Mouse (Mus musculus): ENCODE results near the gene Oxsr1. TPM values are rescaled to one million over a fixed set of nuclear protein-coding genes. Genes with fewer than 3 reads are reported as not detected.
"Not testable (repeated sequence)": the region's sequence is repeated elsewhere in the genome, so short reads cannot be mapped to it uniquely, and the experiment has no call there.

Oxsr1 gene
- polyA plus RNA-seq, 1 experiment from 2014 or later, result 13.5 TPM

DNA sequence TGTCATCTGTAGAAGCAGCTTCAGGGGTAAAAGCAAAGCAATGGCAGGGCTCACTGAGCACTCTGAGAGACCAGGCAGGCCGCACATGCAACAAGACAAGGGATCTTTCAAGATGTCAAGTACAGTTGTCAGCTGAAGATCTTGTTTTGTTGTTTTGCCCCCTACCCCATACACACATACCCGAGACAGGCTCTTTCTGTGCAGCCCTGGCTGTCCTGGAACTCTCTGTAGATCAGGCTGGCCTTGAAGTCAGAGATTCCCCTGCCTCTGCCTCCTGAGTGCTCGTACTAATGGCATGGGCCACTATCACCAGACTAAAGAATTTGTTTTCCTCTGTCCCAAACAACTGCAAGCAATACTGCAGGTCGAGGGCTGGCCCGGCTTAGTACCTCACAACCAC lies 44.2 kb downstream of the Oxsr1 start:
- Histone ChIP-seq H3K9me3 (ENCODE audit: control insufficient read depth, low read length) (no peaks in the 10 kb centered on the region), H3K27ac (replicated peaks; ENCODE audit: low read depth, low read length) (no peak overlapping the region), H3K9ac (ENCODE audit: low read length) (no peak overlapping the region), H3K4me2 (ENCODE audit: low read depth, severe bottlenecking) (no peak overlapping the region), H3K36me3 (ENCODE audit: control insufficient read depth, insufficient read depth, low read length) (no peaks in the 10 kb centered on the region), H3K4me3 (ENCODE audit: low read depth, low read length) (no peak overlapping the region), H3K27me3 (ENCODE audit: control insufficient read depth, insufficient read depth, low read length) (no peaks in the 10 kb centered on the region), H3K4me1 (ENCODE audit: control insufficient read depth, insufficient read depth, low read length) (no peaks in the 10 kb centered on the region)
- 95% methylated on average over 5 of the region's 5 CpGs for WGBS
- DNase-seq (ENCODE audit: low spot score), result no peak
- ATAC-seq (ENCODE audit: insufficient number of reproducible peaks, low FRiP score, low TSS enrichment, low read depth), result no peak

DNA sequence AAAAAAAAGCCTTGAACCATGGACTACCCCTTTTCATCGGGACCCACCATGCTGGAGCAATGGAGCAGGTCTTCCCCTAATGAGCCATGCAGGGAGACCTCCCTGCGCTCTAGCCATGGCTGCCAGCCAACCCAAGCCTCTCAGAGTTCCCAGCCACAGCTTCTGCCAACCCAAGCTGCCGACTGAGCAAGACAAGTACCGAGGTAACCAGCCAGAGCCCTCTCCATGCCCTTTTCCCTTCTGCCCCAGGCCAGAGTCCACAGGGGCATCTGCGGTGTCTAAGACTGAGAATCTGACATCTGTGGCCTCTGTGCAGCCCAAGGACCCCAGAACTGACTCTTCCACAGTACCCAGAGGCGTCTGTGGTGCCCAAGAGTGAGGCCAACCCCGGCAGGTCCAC lies 45.9 kb downstream of the Oxsr1 start:
- Histone ChIP-seq H3K9ac (ENCODE audit: low read length) (no peak overlapping the region), H3K9me3 (ENCODE audit: control insufficient read depth, low read length) (no peaks in the 10 kb centered on the region), H3K4me1 (ENCODE audit: control insufficient read depth, insufficient read depth, low read length) (no peaks in the 10 kb centered on the region), H3K4me3 (ENCODE audit: low read depth, low read length) (no peak overlapping the region), H3K4me2 (ENCODE audit: low read depth, severe bottlenecking) (no peak overlapping the region), H3K36me3 (ENCODE audit: control insufficient read depth, insufficient read depth, low read length) (no peaks in the 10 kb centered on the region), H3K27me3 (ENCODE audit: control insufficient read depth, insufficient read depth, low read length) (no peaks in the 10 kb centered on the region), H3K27ac (replicated peaks; ENCODE audit: low read depth, low read length) (no peak overlapping the region)
- 90% methylated on average over 7 of the region's 7 CpGs for WGBS
- DNase-seq (ENCODE audit: low spot score) (no peak), ATAC-seq (ENCODE audit: insufficient number of reproducible peaks, low FRiP score, low TSS enrichment, low read depth) (no peak)

DNA sequence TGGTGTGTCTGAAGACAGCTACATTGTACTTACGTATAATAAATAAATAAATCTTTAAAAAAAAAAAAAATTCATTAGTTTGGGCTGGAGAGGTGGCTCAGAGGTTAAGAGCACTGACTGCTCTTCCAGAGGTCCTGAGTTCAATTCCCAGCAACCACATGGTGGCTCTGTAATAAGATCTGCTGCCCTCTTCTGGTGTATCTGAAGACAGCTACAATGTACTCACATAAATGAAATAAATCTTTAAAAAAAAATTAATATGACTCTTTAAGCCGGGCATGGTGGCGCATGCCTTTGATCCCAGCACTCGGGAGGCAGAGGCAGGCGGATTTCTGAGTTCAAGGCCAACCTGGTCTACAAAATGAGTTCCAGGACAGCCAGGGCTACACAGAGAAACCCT lies 47.4 kb downstream of the Oxsr1 start:
- H3K4me1 ChIP-seq (ENCODE audit: control insufficient read depth, insufficient read depth, low read length); H3K27me3 ChIP-seq (ENCODE audit: control insufficient read depth, insufficient read depth, low read length); H3K9ac ChIP-seq (ENCODE audit: low read length); H3K4me2 ChIP-seq (ENCODE audit: low read depth, severe bottlenecking); DNase-seq (ENCODE audit: low spot score); ATAC-seq (ENCODE audit: insufficient number of reproducible peaks, low FRiP score, low TSS enrichment, low read depth); H3K27ac ChIP-seq (replicated peaks; ENCODE audit: low read depth, low read length); H3K4me3 ChIP-seq (ENCODE audit: low read depth, low read length); H3K36me3 ChIP-seq (ENCODE audit: control insufficient read depth, insufficient read depth, low read length); H3K9me3 ChIP-seq (ENCODE audit: control insufficient read depth, low read length): not testable (repeated sequence)
- 94% methylated on average over 5 of the region's 5 CpGs for WGBS

- H3K9me3 ChIP-seq (ENCODE audit: control insufficient read depth, low read length), result no peaks in the 10 kb centered on the region
- WGBS, result 89% methylated on average over 4 of the region's 4 CpGs
- no peak overlapping the region for H3K4me3 ChIP-seq (ENCODE audit: low read depth, low read length)
- DNase-seq (ENCODE audit: low spot score), result no peak
- no peaks in the 10 kb centered on the region for H3K36me3 ChIP-seq (ENCODE audit: control insufficient read depth, insufficient read depth, low read length)
- no peaks in the 10 kb centered on the region for H3K27me3 ChIP-seq (ENCODE audit: control insufficient read depth, insufficient read depth, low read length)
- no peak overlapping the region for H3K9ac ChIP-seq (ENCODE audit: low read length)
- H3K4me2 ChIP-seq (ENCODE audit: low read depth, severe bottlenecking), result no peak overlapping the region
- ATAC-seq (ENCODE audit: insufficient number of reproducible peaks, low FRiP score, low TSS enrichment, low read depth), result no peak
- no peaks in the 10 kb centered on the region for H3K4me1 ChIP-seq (ENCODE audit: control insufficient read depth, insufficient read depth, low read length)
- no peak overlapping the region for H3K27ac ChIP-seq (replicated peaks; ENCODE audit: low read depth, low read length)
These were observed 50.7 kb downstream of the Oxsr1 start for GRCm38 (mm10) chr9:119271496-119271895.

DNA sequence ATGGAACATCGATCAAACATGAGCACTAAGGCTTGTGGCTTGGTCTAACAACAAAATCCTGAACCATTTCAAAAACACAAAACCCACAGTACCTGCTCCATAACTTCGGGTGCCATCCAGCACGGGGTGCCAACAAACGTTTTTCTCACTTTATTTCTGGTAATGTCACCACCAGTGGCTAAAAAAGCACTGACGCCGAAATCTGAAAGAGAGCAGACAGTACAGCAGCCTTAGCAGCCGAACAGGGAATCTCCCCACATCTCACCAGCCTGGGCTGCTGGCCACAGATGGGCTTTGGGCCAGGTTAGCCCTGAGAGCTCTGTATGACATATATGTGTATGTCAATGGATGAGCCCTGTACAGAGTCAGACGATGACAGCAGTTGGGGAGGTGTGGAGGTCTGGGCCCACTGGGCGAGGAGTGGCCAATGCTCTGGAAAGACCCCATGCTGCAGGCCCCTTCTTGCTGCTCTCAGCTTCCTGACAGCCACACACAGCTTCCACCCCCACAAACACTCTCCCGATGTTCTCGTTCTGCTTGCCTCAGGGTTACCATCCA lies 53.6 kb downstream of the Oxsr1 start:
- Histone ChIP-seq H3K27me3 (ENCODE audit: control insufficient read depth, insufficient read depth, low read length) (no peaks in the 10 kb centered on the region), H3K4me1 (ENCODE audit: control insufficient read depth, insufficient read depth, low read length) (no peaks in the 10 kb centered on the region), H3K27ac (replicated peaks; ENCODE audit: low read depth, low read length) (no peak overlapping the region), H3K4me3 (ENCODE audit: low read depth, low read length) (no peak overlapping the region), H3K4me2 (ENCODE audit: low read depth, severe bottlenecking) (no peak overlapping the region), H3K9me3 (ENCODE audit: control insufficient read depth, low read length) (no peaks in the 10 kb centered on the region), H3K9ac (ENCODE audit: low read length) (no peak overlapping the region), H3K36me3 (ENCODE audit: control insufficient read depth, insufficient read depth, low read length) (no peaks in the 10 kb centered on the region)
- no peak for DNase-seq (ENCODE audit: low spot score)
- ATAC-seq (ENCODE audit: insufficient number of reproducible peaks, low FRiP score, low TSS enrichment, low read depth), result no peak
- 94% methylated on average over 11 of the region's 11 CpGs for WGBS

GRCm38 (mm10) chr9:119268120-119268519 lies 54.1 kb downstream of the Oxsr1 start:
- WGBS, result 84% methylated on average over 6 of the region's 6 CpGs

GRCm38 (mm10) chr9:119266121-119266395 lies 56.2 kb downstream of the Oxsr1 start:
- H3K4me2 ChIP-seq (ENCODE audit: low read depth, severe bottlenecking); H3K36me3 ChIP-seq (ENCODE audit: control insufficient read depth, insufficient read depth, low read length); ATAC-seq (ENCODE audit: insufficient number of reproducible peaks, low FRiP score, low TSS enrichment, low read depth); H3K27ac ChIP-seq (replicated peaks; ENCODE audit: low read depth, low read length); DNase-seq (ENCODE audit: low spot score); H3K4me3 ChIP-seq (ENCODE audit: low read depth, low read length); H3K4me1 ChIP-seq (ENCODE audit: control insufficient read depth, insufficient read depth, low read length); H3K9me3 ChIP-seq (ENCODE audit: control insufficient read depth, low read length); H3K27me3 ChIP-seq (ENCODE audit: control insufficient read depth, insufficient read depth, low read length); H3K9ac ChIP-seq (ENCODE audit: low read length): not testable (repeated sequence)
- 95% methylated on average over 5 of the region's 5 CpGs for WGBS

More at GRCm38 (mm10) chr9:119268120-119268519, 54.1 kb downstream of the Oxsr1 start:
- H3K4me1 ChIP-seq (ENCODE audit: control insufficient read depth, insufficient read depth, low read length), result no peaks in the 10 kb centered on the region
- no peaks in the 10 kb centered on the region for H3K36me3 ChIP-seq (ENCODE audit: control insufficient read depth, insufficient read depth, low read length)
- ATAC-seq (ENCODE audit: insufficient number of reproducible peaks, low FRiP score, low TSS enrichment, low read depth), result no peak
- no peak overlapping the region for H3K4me3 ChIP-seq (ENCODE audit: low read depth, low read length)
- H3K4me2 ChIP-seq (ENCODE audit: low read depth, severe bottlenecking), result no peak overlapping the region
- no peak for DNase-seq (ENCODE audit: low spot score)
- H3K9me3 ChIP-seq (ENCODE audit: control insufficient read depth, low read length), result no peaks in the 10 kb centered on the region
- H3K27ac ChIP-seq (replicated peaks; ENCODE audit: low read depth, low read length), result no peak overlapping the region
- H3K27me3 ChIP-seq (ENCODE audit: control insufficient read depth, insufficient read depth, low read length), result no peaks in the 10 kb centered on the region
- H3K9ac ChIP-seq (ENCODE audit: low read length), result no peak overlapping the region

- not testable (repeated sequence) for H3K27me3 ChIP-seq (ENCODE audit: control insufficient read depth, insufficient read depth, low read length); H3K4me3 ChIP-seq (ENCODE audit: low read depth, low read length); H3K4me2 ChIP-seq (ENCODE audit: low read depth, severe bottlenecking); H3K9me3 ChIP-seq (ENCODE audit: control insufficient read depth, low read length); H3K27ac ChIP-seq (replicated peaks; ENCODE audit: low read depth, low read length); ATAC-seq (ENCODE audit: insufficient number of reproducible peaks, low FRiP score, low TSS enrichment, low read depth); H3K4me1 ChIP-seq (ENCODE audit: control insufficient read depth, insufficient read depth, low read length); DNase-seq (ENCODE audit: low spot score); H3K9ac ChIP-seq (ENCODE audit: low read length); H3K36me3 ChIP-seq (ENCODE audit: control insufficient read depth, insufficient read depth, low read length)
- 91% methylated on average over 1 of the region's 1 CpGs for WGBS
These were observed 56.7 kb downstream of the Oxsr1 start for GRCm38 (mm10) chr9:119265373-119266120.

DNA sequence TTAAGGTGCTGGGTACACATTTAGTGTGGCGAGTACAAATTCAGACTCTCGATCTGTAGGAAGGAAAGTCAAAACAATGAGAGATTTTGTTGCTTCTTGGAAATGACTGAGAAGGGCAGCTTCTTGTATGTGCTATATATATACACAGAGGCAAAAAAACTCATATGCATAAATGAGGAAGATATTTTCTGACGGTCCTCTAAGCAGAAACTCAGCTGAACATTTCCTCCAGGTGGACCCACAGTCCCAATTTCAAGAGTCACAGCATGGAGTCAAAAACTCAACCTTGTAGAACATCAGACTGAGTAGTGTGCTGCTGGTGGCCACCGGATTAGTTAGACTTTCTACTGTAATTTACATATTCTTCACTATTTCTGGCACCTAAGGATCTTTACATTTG lies 59.2 kb downstream of the Oxsr1 start:
- Histone ChIP-seq H3K4me1 (ENCODE audit: control insufficient read depth, insufficient read depth, low read length) (no peaks in the 10 kb centered on the region), H3K9ac (ENCODE audit: low read length) (no peak overlapping the region), H3K27me3 (ENCODE audit: control insufficient read depth, insufficient read depth, low read length) (no peaks in the 10 kb centered on the region), H3K9me3 (ENCODE audit: control insufficient read depth, low read length) (no peaks in the 10 kb centered on the region), H3K4me2 (ENCODE audit: low read depth, severe bottlenecking) (no peak overlapping the region), H3K4me3 (ENCODE audit: low read depth, low read length) (no peak overlapping the region), H3K27ac (replicated peaks; ENCODE audit: low read depth, low read length) (no peak overlapping the region), H3K36me3 (ENCODE audit: control insufficient read depth, insufficient read depth, low read length) (peaks cover 2% of the 10 kb centered on the region; the same call in 1 of the 2 replicates)
- no peak for ATAC-seq (ENCODE audit: insufficient number of reproducible peaks, low FRiP score, low TSS enrichment, low read depth)
- DNase-seq (ENCODE audit: low spot score), result no peak
- 86% methylated on average over 4 of the region's 4 CpGs for WGBS
